Mouse (Mus musculus) hindbrain, embryonic 10.5 days (tissue): ENCODE results near the gene Gm21973. TPM values are rescaled to one million over a fixed set of nuclear protein-coding genes. Genes with fewer than 3 reads are reported as not detected.

Experiments used
- DNase-seq: peaks from one replicate; pipeline ENCODE4 v3.0.0-alpha.2; 2017; ENCODE audit warnings: low spot score
- H3K27ac ChIP-seq: fragments of 300-500 bp; sonication (generic); 2 replicates; pipeline ENCODE4 v1.5.1; 2016; ENCODE audit warnings: mild to moderate bottlenecking, moderate library complexity
- H3K27me3 ChIP-seq: fragments of 300-500 bp; sonication (generic); 2 replicates; pipeline ENCODE4 v1.6.1; 2016; ENCODE audit warnings: mild to moderate bottlenecking; ENCODE audit not compliant: poor library complexity, insufficient read depth, severe bottlenecking
- H3K36me3 ChIP-seq: fragments of 300-500 bp; sonication (generic); 2 replicates; pipeline ENCODE4 v1.6.1; 2016; ENCODE audit warnings: mild to moderate bottlenecking, moderate library complexity
- H3K4me1 ChIP-seq: fragments of 300-500 bp; sonication (generic); replicated peaks from 2 replicates; pipeline ENCODE4 v1.6.1; 2016; ENCODE audit warnings: mild to moderate bottlenecking
- H3K4me3 ChIP-seq: fragments of 300-500 bp; sonication (generic); 2 replicates; pipeline ENCODE4 v1.5.1; 2016; ENCODE audit warnings: mild to moderate bottlenecking, moderate library complexity
- H3K9me3 ChIP-seq: fragments of 300-500 bp; sonication (generic); 2 replicates; pipeline ENCODE4 v1.6.1; 2016; ENCODE audit warnings: mild to moderate bottlenecking, moderate library complexity
- WGBS: fragments of 180-500 bp; shearing (Covaris S2); methylation state at CpG from one replicate; pipeline ENCODE4 v1.1.7; 2016; 5-methylcytosine and 5-hydroxymethylcytosine counted together
- polyA plus RNA-seq: library from polyadenylated mRNA; unstranded; fragments of >200 nt; fragmentation: Nextera tagmentation; extraction: Ambion mirVana; gene quantifications from 2 replicates; pipeline ENCODE4 v1.2.1, GENCODE M21; 2016

The Gm21973 gene
- polyA plus RNA-seq, 1 experiment from 2014 or later = not detected

DNA sequence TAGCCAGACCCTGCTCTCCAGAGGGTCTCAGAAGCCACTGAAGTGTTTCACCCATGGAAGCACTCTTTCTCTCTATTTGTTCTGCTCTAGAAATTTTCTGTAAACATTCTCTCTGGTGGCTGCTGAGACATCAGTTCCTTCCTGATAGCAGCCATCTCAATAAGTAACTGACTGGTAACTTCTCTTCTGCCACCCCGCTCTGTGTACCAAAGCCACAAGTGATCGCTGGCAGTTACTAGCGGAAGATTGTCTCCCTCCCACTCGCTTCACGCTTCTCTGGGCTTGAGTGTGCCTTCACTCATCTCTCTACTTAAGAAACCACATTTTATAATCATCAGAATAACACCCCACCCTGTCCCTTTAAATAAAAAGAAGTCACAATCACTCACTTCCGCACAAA is 21.9 kb downstream of the Gm21973 start:
- 90% methylated on average over 6 of the region's 6 CpGs for WGBS
- H3K4me1 ChIP-seq = no peaks in the 10 kb centered on the region
- no peak for DNase-seq
- H3K4me3 ChIP-seq = no peak overlapping the region
- no peaks in the 10 kb centered on the region for H3K9me3 ChIP-seq
- no peaks in the 10 kb centered on the region for H3K27me3 ChIP-seq
- H3K27ac ChIP-seq = no peak overlapping the region
- no peaks in the 10 kb centered on the region for H3K36me3 ChIP-seq

DNA sequence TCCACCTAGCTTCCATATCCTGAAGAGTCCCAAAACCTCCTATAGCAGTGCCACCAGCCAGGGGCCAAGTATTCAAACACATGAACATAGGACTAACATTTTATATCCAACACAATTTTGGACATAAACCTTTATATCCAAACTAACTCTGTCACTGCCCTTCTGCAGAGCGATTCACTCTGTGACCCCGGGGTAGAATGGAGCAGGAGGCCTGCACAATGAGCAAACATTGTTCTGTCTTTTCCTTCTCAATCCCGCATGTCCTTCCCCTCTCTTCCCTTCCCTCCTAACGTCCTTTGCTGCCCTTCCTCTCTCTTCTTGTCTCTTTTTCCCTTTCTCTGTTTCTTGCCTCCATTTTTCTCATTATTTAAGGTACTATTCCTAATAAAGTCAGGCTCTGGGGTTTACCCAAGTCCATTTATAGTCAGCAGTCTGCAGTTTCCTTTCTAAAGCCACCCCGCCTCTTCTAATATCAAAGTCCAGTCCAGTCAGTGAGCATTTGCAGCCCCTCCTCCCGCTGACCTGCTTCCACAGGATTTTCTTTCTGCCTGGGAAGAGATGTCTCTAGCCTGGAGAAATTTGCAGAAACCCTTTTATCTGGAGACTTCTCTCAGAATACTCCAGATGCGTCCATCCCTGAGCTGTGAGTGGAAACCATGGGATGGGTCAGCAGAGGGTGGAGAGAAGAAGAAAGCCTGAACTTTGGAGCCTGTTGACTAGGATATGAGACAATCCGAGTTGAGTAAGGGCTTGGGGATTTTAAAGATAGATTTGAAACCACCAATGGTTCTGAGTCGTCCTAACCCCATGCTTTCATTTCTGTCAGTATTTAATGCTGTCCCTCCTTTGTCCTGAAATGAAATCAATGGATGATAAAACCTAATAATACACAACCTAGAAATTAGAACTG is 33.1 kb downstream of the Gm21973 start, which contains the start of gene Agxt2:
Gene Agxt2 (plus strand): TSS at position 494 of the 910 bp plus-strand sequence.
- Histone ChIP-seq H3K4me1 (no peaks in the 10 kb centered on the region), H3K4me3 (no peak within 1 kb of the TSS), H3K27me3 (no peaks in the 10 kb centered on the region), H3K36me3 (no peaks in the 10 kb centered on the region), H3K27ac (no peak within 1 kb of the TSS), H3K9me3 (no peaks in the 10 kb centered on the region)
- DNase-seq = no peak
- WGBS = 80% methylated on average over 9 of the region's 9 CpGs

DNA sequence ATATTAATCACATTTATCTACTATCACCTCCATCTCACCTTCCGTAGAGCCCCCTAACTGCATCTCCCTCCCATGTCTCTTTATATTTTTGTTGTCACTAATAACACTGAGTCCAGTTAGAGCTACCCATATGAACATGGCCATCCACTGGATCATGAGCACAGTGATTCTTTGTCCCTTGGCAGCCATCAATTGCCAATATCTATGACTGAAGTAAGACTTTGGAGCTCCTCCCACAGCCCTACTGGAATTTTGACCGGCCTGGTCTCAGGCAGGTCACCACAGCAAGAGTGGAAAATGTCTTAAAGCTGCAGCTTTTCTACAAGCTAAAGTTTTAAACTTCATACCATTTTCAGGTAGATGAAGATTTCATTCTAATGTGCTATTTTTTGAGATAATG is 41.2 kb downstream of the Gm21973 start:
- WGBS = 88% methylated on average over 2 of the region's 2 CpGs
- no peaks in the 10 kb centered on the region for H3K36me3 ChIP-seq

DNA sequence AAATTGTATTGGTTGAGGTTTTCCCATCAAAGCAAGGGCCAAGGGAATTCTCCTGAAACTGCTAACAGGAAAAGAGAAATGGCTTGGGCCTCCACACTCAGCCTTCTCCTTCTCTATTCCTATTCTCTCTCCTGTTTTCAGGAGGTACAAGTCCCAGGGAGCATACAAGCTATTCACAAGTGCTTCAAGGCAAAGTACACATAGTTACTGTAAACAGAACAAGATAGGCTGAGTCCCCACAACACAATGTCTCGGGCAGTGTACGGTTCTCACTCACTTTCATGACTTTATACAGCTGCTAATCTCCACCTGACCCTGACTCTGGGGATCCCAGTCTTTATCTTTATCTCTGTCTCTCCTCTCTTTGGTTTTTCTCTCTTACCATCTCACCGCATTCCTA is 50.2 kb downstream of the Gm21973 start:
- WGBS = 89% methylated on average over 3 of the region's 3 CpGs
- no peaks in the 10 kb centered on the region for H3K4me1 ChIP-seq
- H3K27ac ChIP-seq = no peak overlapping the region
- H3K9me3 ChIP-seq = no peaks in the 10 kb centered on the region
- H3K36me3 ChIP-seq = no peaks in the 10 kb centered on the region
- H3K4me3 ChIP-seq = no peak overlapping the region
- H3K27me3 ChIP-seq = no peaks in the 10 kb centered on the region
- DNase-seq = no peak

More for the DNA sequence above, 41.2 kb downstream of the Gm21973 start:
- Histone ChIP-seq H3K9me3 (no peaks in the 10 kb centered on the region), H3K27me3 (no peaks in the 10 kb centered on the region), H3K4me3 (no peak overlapping the region), H3K4me1 (no peaks in the 10 kb centered on the region), H3K27ac (no peak overlapping the region)
- DNase-seq = no peak

DNA sequence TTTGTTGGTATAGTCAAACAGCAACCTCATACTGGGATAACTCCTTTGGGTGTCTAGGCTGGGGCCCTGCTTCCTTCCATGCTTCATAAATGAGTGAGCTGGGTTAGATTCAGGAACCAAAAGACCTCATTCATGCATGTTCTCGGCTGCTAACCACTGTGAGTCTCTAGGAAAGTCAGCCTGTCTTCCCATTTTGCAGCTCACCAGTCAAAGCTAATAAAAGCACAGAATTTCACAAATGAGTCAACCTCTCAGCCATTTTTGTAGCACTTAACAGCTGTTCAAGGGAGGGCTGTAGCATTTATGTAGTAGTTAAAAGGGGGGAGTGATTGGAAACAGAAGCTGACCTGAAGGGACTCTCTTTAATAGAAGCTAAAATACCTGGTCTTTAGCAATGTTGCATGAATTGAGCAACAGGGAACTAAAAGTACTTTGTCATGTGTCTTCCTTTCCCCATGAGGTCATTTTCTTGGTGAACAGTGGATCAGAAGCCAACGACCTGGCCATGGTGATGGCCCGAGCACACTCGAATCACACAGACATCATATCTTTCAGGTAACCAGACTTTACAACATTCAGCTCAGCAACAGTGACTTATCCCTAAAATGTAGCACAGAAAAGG is 53.3 kb downstream of the Gm21973 start:
- Histone ChIP-seq H3K27ac (no peak overlapping the region), H3K36me3 (no peaks in the 10 kb centered on the region), H3K9me3 (no peaks in the 10 kb centered on the region), H3K27me3 (no peaks in the 10 kb centered on the region), H3K4me1 (no peaks in the 10 kb centered on the region), H3K4me3 (no peak overlapping the region)
- DNase-seq = no peak
- WGBS = 87% methylated on average over 4 of the region's 4 CpGs

DNA sequence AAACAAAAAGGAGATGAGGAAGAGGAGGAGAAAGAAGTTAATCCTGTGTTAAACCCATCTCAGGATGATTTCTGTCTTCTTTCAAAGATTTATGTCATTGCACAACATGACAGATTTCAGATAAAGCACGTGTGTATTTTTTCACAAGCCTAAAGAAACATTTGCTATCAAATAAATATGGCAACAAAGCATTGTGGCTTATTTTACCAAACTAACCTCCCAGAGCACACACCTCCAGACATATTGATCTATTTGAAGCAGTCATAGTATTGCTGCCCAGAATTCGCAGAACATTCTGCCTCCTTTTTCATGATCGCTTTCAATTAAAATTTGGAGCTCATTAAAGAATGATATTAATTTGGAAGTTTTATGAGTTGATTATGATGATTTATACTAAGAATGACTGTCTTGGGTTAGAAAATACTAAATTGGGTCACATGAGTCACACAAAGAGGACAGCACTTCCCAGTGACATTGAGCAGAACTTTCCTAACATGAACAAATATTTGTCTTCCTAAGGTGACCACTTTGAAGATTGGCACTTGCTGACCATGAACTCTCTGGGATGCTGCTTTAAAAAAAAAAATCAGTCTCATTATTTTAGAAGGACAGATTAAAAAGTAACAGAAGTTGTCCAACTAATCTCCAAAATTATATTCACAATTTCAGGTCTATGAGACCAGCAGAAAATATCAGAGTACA is 54.7 kb downstream of the Gm21973 start:
- no peaks in the 10 kb centered on the region for H3K36me3 ChIP-seq
- no peaks in the 10 kb centered on the region for H3K4me1 ChIP-seq
- 97% methylated on average over 3 of the region's 3 CpGs for WGBS
- H3K27ac ChIP-seq = no peak overlapping the region
- no peaks in the 10 kb centered on the region for H3K9me3 ChIP-seq
- no peak for DNase-seq
- H3K4me3 ChIP-seq = no peak overlapping the region
- H3K27me3 ChIP-seq = no peaks in the 10 kb centered on the region

DNA sequence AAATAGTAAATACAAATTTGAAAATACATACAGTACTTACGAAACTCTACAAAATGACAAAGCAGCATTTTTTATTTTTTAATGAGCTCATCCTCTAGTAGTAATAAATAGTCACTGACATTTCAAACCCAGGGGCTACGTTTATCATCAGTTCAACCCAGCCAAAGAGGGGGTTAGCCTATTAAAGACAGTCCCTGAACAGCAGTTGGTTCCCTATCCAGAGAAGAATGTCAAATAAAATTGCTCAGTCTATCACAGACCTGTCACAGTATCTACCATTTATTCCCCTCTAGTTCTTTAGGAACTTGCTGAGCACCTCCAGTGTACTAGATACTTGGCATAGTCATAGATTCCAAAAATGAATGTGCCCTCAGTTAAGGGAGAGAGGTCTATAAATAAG is 62.1 kb downstream of the Gm21973 start:
- 80% methylated on average over 2 of the region's 2 CpGs for WGBS
- Histone ChIP-seq H3K27ac (no peak overlapping the region), H3K36me3 (no peaks in the 10 kb centered on the region), H3K4me1 (no peaks in the 10 kb centered on the region), H3K4me3 (no peak overlapping the region), H3K9me3 (no peaks in the 10 kb centered on the region), H3K27me3 (no peaks in the 10 kb centered on the region)
- DNase-seq = no peak

DNA sequence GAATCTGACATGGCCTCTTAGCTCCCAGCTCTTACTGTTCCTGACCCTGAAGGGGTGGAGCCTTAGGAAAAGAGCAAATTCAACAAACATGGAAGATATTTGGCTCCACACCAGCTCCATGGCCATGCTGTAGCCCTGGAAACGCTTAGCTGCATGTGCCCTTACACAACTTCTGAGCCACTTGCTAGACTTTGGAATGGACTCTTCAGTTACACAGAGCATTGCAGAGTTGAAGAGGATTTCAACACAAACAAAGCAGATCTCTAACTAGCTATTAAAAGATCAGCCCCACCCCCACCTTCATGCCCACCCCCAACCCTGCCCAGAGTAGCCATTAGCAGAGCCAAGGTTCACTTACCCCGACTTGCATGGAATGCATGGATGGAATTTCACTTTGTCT is 74.6 kb downstream of the Gm21973 start:
- H3K9me3 ChIP-seq = no peaks in the 10 kb centered on the region
- WGBS = 76% methylated on average over 2 of the region's 2 CpGs
- no peak overlapping the region for H3K27ac ChIP-seq
- H3K4me3 ChIP-seq = no peak overlapping the region
- H3K27me3 ChIP-seq = no peaks in the 10 kb centered on the region
- H3K36me3 ChIP-seq = no peaks in the 10 kb centered on the region
- H3K4me1 ChIP-seq = 0 out of 2 replicates have a peak, but pooled peaks cover 2% of the 10 kb centered on the region
- DNase-seq = no peak

DNA sequence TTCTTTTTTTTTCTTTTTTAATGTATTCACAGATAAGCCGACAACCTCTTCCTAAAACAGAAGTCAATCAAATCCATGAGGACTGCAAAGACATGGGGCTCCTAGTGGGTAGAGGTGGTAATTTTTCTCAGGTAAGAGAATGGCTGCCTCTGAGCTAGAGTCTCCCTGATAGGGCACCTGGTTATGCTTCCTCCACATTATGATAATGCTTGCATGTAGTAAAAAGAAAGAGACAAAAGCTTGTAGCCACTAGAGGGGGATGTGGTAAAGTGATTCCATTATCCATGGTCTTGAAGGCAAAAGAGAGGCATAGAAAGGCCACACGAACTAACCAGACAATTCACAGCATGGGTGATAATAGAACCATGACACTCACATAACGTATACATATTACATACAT is 75.2 kb downstream of the Gm21973 start:
- Histone ChIP-seq H3K9me3 (no peaks in the 10 kb centered on the region), H3K4me1 (0 out of 2 replicates have a peak, but pooled peaks cover 2% of the 10 kb centered on the region), H3K27ac (no peak overlapping the region), H3K27me3 (no peaks in the 10 kb centered on the region), H3K36me3 (no peaks in the 10 kb centered on the region), H3K4me3 (no peak overlapping the region)
- no peak for DNase-seq
- WGBS = 56% methylated on average over 3 of the region's 3 CpGs

DNA sequence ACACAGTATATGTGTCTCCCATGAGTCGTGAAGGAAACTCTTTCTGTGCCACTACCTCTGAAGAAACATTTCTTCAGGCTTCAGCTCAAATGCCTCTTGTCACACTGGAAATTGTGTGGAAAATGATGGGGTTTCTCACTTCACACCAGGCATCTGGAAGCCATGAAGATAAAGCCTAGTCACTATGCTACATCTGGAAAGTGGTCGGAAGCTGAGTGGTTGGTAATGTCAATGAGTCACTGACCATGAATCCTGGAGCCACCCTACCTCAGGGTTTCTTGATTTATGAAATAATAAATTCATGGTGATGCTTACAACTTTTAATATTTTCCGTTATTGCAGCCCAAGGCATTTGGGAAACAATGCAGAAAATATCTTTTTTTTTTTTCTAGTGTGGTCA is 84.7 kb downstream of the Gm21973 start:
- 90% methylated on average over 3 of the region's 3 CpGs for WGBS
- DNase-seq = no peak
- Histone ChIP-seq H3K27me3 (no peaks in the 10 kb centered on the region), H3K4me3 (no peak overlapping the region), H3K9me3 (no peaks in the 10 kb centered on the region), H3K27ac (no peak overlapping the region), H3K36me3 (no peaks in the 10 kb centered on the region), H3K4me1 (no peaks in the 10 kb centered on the region)

DNA sequence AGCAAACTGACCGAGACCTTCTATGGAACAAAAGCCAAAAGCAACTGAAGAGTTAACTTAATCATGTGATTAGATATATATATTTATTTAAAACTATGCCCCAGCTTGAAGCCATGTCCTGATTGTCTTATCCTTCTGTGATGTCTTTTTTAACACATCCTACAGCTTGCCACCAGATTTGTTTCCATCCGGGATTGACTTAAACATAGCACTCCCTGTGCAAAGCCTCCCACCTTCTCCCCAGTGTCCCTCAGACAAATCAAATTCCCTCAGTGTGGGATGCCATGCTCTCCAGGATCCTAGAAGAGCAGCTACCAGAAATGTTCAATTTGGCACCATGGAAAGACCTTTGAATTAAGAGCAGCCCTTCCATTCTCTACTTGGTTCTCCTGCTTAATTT is 85.7 kb downstream of the Gm21973 start:
- WGBS = 83% methylated on average over 2 of the region's 2 CpGs
- no peak overlapping the region for H3K27ac ChIP-seq
- no peaks in the 10 kb centered on the region for H3K27me3 ChIP-seq
- no peaks in the 10 kb centered on the region for H3K4me1 ChIP-seq
- H3K4me3 ChIP-seq = no peak overlapping the region
- DNase-seq = no peak
- H3K9me3 ChIP-seq = no peaks in the 10 kb centered on the region
- no peaks in the 10 kb centered on the region for H3K36me3 ChIP-seq

DNA sequence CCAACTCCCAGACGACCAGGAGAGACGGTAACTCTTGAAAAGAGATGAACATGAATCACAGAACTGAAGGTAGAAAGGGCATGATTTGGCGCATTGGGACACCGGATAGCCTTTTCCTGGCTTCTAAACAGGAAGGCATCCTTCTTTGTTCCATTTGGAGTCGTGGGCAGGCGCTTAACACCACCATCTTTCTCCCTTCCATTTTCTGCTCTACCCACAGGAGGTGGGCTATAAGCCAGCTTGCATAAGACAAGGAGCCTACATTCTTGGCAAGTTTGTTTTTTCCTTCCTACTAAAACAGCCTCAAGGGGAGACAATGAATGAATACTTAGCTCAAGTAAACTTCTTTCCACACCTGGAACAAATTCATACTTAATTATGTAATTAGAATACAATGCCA is 88.5 kb downstream of the Gm21973 start:
- Histone ChIP-seq H3K4me3 (no peak overlapping the region), H3K36me3 (no peaks in the 10 kb centered on the region), H3K9me3 (no peaks in the 10 kb centered on the region), H3K4me1 (no peaks in the 10 kb centered on the region), H3K27me3 (no peaks in the 10 kb centered on the region), H3K27ac (no peak overlapping the region)
- no peak for DNase-seq
- 91% methylated on average over 6 of the region's 6 CpGs for WGBS
